Mouse (Mus musculus): ENCODE results near the gene Olfr584. TPM values are rescaled to one million over a fixed set of nuclear protein-coding genes. Genes with fewer than 3 reads are reported as not detected.
A peak's percentile ranks its signal among the peaks of the same experiment; 100 is the strongest.

The Olfr584 gene
- polyA plus RNA-seq (2012; rRNA removed): not detected in 2 replicates

- DNase-seq (ENCODE audit: low read depth): no peak
- TF ChIP-seq CTCF (IDR thresholded peaks at IDR 0.05; ENCODE audit: borderline replicate concordance, extremely low read depth, insufficient read depth, insufficient read length): no peak
- TF ChIP-seq POLR2A (IDR thresholded peaks at IDR 0.05; ENCODE audit: borderline replicate concordance, extremely low read depth, insufficient read depth, insufficient read length, poor library complexity, severe bottlenecking): no peak
These were observed at the start of gene Olfr584 for GRCm38 (mm10) chr7:103081585-103081984. TSS of gene Olfr584 (plus strand) at chr7:103081885.

GRCm38 (mm10) chr7:103037724-103038123 is 44.0 kb upstream of the Olfr584 start, which contains the start of gene Olfr582:
TSS of gene Olfr582 (plus strand) at chr7:103038024.
- TF ChIP-seq POLR2A (IDR thresholded peaks at IDR 0.05; ENCODE audit: borderline replicate concordance, extremely low read depth, insufficient read depth, insufficient read length, poor library complexity, severe bottlenecking) (no peak), CTCF (IDR thresholded peaks at IDR 0.05; ENCODE audit: borderline replicate concordance, extremely low read depth, insufficient read depth, insufficient read length) (no peak)

GRCm38 (mm10) chr7:103051000-103051399 is 30.7 kb upstream of the Olfr584 start, which contains the start of gene Olfr583:
TSS of gene Olfr583 (plus strand) at chr7:103051300.
- DNase-seq (ENCODE audit: low read depth): no peak
- no peak for TF ChIP-seq POLR2A (IDR thresholded peaks at IDR 0.05; ENCODE audit: borderline replicate concordance, extremely low read depth, insufficient read depth, insufficient read length, poor library complexity, severe bottlenecking)
- no peak for TF ChIP-seq CTCF (IDR thresholded peaks at IDR 0.05; ENCODE audit: borderline replicate concordance, extremely low read depth, insufficient read depth, insufficient read length)

More at GRCm38 (mm10) chr7:103037724-103038123, 44.0 kb upstream of the Olfr584 start, which contains the start of gene Olfr582:
- no peak for DNase-seq (ENCODE audit: low read depth)

GRCm38 (mm10) chr7:103097420-103097819 is 15.7 kb downstream of the Olfr584 start, which contains the start of gene Olfr585:
TSS of gene Olfr585 (plus strand) at chr7:103097720.
- TF ChIP-seq CTCF (IDR thresholded peaks at IDR 0.05; ENCODE audit: borderline replicate concordance, extremely low read depth, insufficient read depth, insufficient read length): no peak
- TF ChIP-seq POLR2A (IDR thresholded peaks at IDR 0.05; ENCODE audit: borderline replicate concordance, extremely low read depth, insufficient read depth, insufficient read length, poor library complexity, severe bottlenecking): no peak
- no peak for DNase-seq (ENCODE audit: low read depth)

- DNase-seq (ENCODE audit: low read depth): peak; percentile 1
- no peak for TF ChIP-seq CTCF (IDR thresholded peaks at IDR 0.05; ENCODE audit: borderline replicate concordance, extremely low read depth, insufficient read depth, insufficient read length)
- TF ChIP-seq POLR2A (IDR thresholded peaks at IDR 0.05; ENCODE audit: borderline replicate concordance, extremely low read depth, insufficient read depth, insufficient read length, poor library complexity, severe bottlenecking): no peak
These were observed 37.7 kb downstream of the Olfr584 start for GRCm38 (mm10) chr7:103119406-103119805.

GRCm38 (mm10) chr7:103125538-103125937 is 43.9 kb downstream of the Olfr584 start, which contains the start of gene Olfr586:
TSS of gene Olfr586 (minus strand) at chr7:103125638.
- DNase-seq (ENCODE audit: low read depth): no peak
- no peak for TF ChIP-seq CTCF (IDR thresholded peaks at IDR 0.05; ENCODE audit: borderline replicate concordance, extremely low read depth, insufficient read depth, insufficient read length)
- no peak for TF ChIP-seq POLR2A (IDR thresholded peaks at IDR 0.05; ENCODE audit: borderline replicate concordance, extremely low read depth, insufficient read depth, insufficient read length, poor library complexity, severe bottlenecking)

Other genes starting within 250 kb of the Olfr584 start
- not detected in 2 replicates for gene Olfr566, start 223.1 kb upstream of the Olfr584 start, polyA plus RNA-seq (2012; rRNA removed)
- gene Olfr568, start 204.8 kb upstream of the Olfr584 start, polyA plus RNA-seq (2012; rRNA removed): not detected in 2 replicates
- not detected in 2 replicates for gene Olfr569, start 191.0 kb upstream of the Olfr584 start, polyA plus RNA-seq (2012; rRNA removed)
- gene Olfr570, start 187.3 kb upstream of the Olfr584 start, polyA plus RNA-seq (2012; rRNA removed): not detected in 2 replicates
- not detected in 2 replicates for gene Olfr571, start 164.3 kb upstream of the Olfr584 start, polyA plus RNA-seq (2012; rRNA removed)
- gene Olfr572, start 157.5 kb upstream of the Olfr584 start, polyA plus RNA-seq (2012; rRNA removed): not detected in 2 replicates
- gene Olfr573-ps1, start 139.3 kb upstream of the Olfr584 start, polyA plus RNA-seq (2012; rRNA removed): not detected in 2 replicates
- gene Olfr574, start 133.4 kb upstream of the Olfr584 start, polyA plus RNA-seq (2012; rRNA removed): 0.08 TPM in 1 of 2 replicates, not detected in the other
- gene Olfr575, start 123.1 kb upstream of the Olfr584 start, polyA plus RNA-seq (2012; rRNA removed): not detected in 2 replicates
- gene Olfr576, start 119.2 kb upstream of the Olfr584 start, polyA plus RNA-seq (2012; rRNA removed): not detected in 2 replicates
- gene Olfr577, start 105.9 kb upstream of the Olfr584 start, polyA plus RNA-seq (2012; rRNA removed): not detected in 2 replicates
- gene Olfr578, start 92.6 kb upstream of the Olfr584 start, polyA plus RNA-seq (2012; rRNA removed): not detected in 2 replicates
- not detected in 2 replicates for gene Olfr582, start 43.9 kb upstream of the Olfr584 start, polyA plus RNA-seq (2012; rRNA removed)
- gene Olfr583, start 30.6 kb upstream of the Olfr584 start, polyA plus RNA-seq (2012; rRNA removed): not detected in 2 replicates
- not detected in 2 replicates for gene Olfr585, start 15.8 kb downstream of the Olfr584 start, polyA plus RNA-seq (2012; rRNA removed)
- gene Olfr586, start 43.8 kb downstream of the Olfr584 start, polyA plus RNA-seq (2012; rRNA removed): not detected in 2 replicates
- not detected in 2 replicates for gene Olfr588-ps1, start 59.0 kb downstream of the Olfr584 start, polyA plus RNA-seq (2012; rRNA removed)
- not detected in 2 replicates for gene Olfr589, start 74.5 kb downstream of the Olfr584 start, polyA plus RNA-seq (2012; rRNA removed)
- not detected in 2 replicates for gene Olfr591, start 96.5 kb downstream of the Olfr584 start, polyA plus RNA-seq (2012; rRNA removed)
- gene Olfr592, start 102.9 kb downstream of the Olfr584 start, polyA plus RNA-seq (2012; rRNA removed): not detected in 2 replicates
- not detected in 2 replicates for gene Olfr593, start 130.0 kb downstream of the Olfr584 start, polyA plus RNA-seq (2012; rRNA removed)
- not detected in 2 replicates for gene Olfr594, start 135.1 kb downstream of the Olfr584 start, polyA plus RNA-seq (2012; rRNA removed)
- gene Usp17ld, start 170.6 kb downstream of the Olfr584 start, polyA plus RNA-seq (2012; rRNA removed): not detected in 2 replicates
- gene Olfr596, start 223.8 kb downstream of the Olfr584 start, polyA plus RNA-seq (2012; rRNA removed): not detected in 2 replicates
- not detected in 2 replicates for gene Olfr597, start 234.4 kb downstream of the Olfr584 start, polyA plus RNA-seq (2012; rRNA removed)
- not detected in 2 replicates for gene Olfr598, start 241.7 kb downstream of the Olfr584 start, polyA plus RNA-seq (2012; rRNA removed)

Data from brain, embryonic 14.5 days (tissue).